Mouse (Mus musculus) erythroblast, adult 5-6 weeks (primary cell): Measurements from ENCODE around the gene Adam1b. TPM values are rescaled to one million over a fixed set of nuclear protein-coding genes. Genes with fewer than 3 reads are reported as not detected.

ENCODE experiments used
- ATAC-seq: replicated peaks from 2 replicates; pipeline ENCODE4 v1.8.0; 2016; ENCODE audit warnings: moderate number of reproducible peaks, mild to moderate bottlenecking, moderate TSS enrichment, inconsistent platforms; ENCODE audit not compliant: poor library complexity, low FRiP score, severe bottlenecking
- total RNA-seq, 2 experiments: library from RNA; stranded (forward) in 1 of 2; stranded (reverse) in 1 of 2; fragments of 150-400 nt in 1 of 2; fragments of 200-764, 138-1000 nt in 1 of 2; gene quantifications; 2 replicates each; pipeline versions ENCODE4 v1.2.3 to v1.2.4; 2015 to 2017; ENCODE audit warnings: low replicate concordance in 2 of 2

Adam1b gene
- total RNA-seq, 2 experiments from 2014 or later = not detected

- ATAC-seq = no peak
These were observed 52.0 kb downstream of the Adam1b start for GRCm38 (mm10) chr5:121451203-121451602.

- ATAC-seq = no peak
These were observed 52.8 kb downstream of the Adam1b start for GRCm38 (mm10) chr5:121450476-121450875.

Other genes with a start within 250 kb of the Adam1b start
- 19.4 and 30.3 TPM in 2 replicates for gene Trafd1, start 117.8 kb downstream of the Adam1b start, total RNA-seq (2015; ENCODE audit: low replicate concordance)
- gene Trafd1, start 117.8 kb downstream of the Adam1b start, total RNA-seq (2017; ENCODE audit: low replicate concordance) = 19.3 and 26.5 TPM in 2 replicates
- 7.9 and 10.4 TPM in 2 replicates for gene Naa25, start 105.5 kb downstream of the Adam1b start, total RNA-seq (2015; ENCODE audit: low replicate concordance)
- gene Naa25, start 105.5 kb downstream of the Adam1b start, total RNA-seq (2017; ENCODE audit: low replicate concordance) = 14.2 and 16.6 TPM in 2 replicates
- gene Tmem116, start 51.5 kb downstream of the Adam1b start, total RNA-seq (2015; ENCODE audit: low replicate concordance) = not detected in 2 replicates
- gene Tmem116, start 51.5 kb downstream of the Adam1b start, total RNA-seq (2017; ENCODE audit: low replicate concordance) = 0.42 and 1.4 TPM in 2 replicates
- 37.8 and 44.6 TPM in 2 replicates for gene Erp29, start 50.9 kb downstream of the Adam1b start, total RNA-seq (2015; ENCODE audit: low replicate concordance)
- gene Erp29, start 50.9 kb downstream of the Adam1b start, total RNA-seq (2017; ENCODE audit: low replicate concordance) = 76.1 and 121 TPM in 2 replicates
- 0.38 and 1.3 TPM in 2 replicates for gene Adam1a, start 42.0 kb upstream of the Adam1b start, total RNA-seq (2015; ENCODE audit: low replicate concordance)
- 0.85 and 1.4 TPM in 2 replicates for gene Adam1a, start 42.0 kb upstream of the Adam1b start, total RNA-seq (2017; ENCODE audit: low replicate concordance)
- gene Gm42878, start 42.0 kb upstream of the Adam1b start, total RNA-seq (2015; ENCODE audit: low replicate concordance) = not detected in 2 replicates
- 0.60 TPM in 1 of 2 replicates, not detected in the other for gene Gm42878, start 42.0 kb upstream of the Adam1b start, total RNA-seq (2017; ENCODE audit: low replicate concordance)
- gene Mapkapk5, start 42.5 kb upstream of the Adam1b start, total RNA-seq (2015; ENCODE audit: low replicate concordance) = 51.0 and 70.3 TPM in 2 replicates
- gene Mapkapk5, start 42.5 kb upstream of the Adam1b start, total RNA-seq (2017; ENCODE audit: low replicate concordance) = 36.1 and 43.6 TPM in 2 replicates
- 28.2 and 58.1 TPM in 2 replicates for gene Aldh2, start 90.4 kb upstream of the Adam1b start, total RNA-seq (2015; ENCODE audit: low replicate concordance)
- 96.6 and 99.4 TPM in 2 replicates for gene Aldh2, start 90.4 kb upstream of the Adam1b start, total RNA-seq (2017; ENCODE audit: low replicate concordance)
- 1.9 and 3.1 TPM in 2 replicates for gene Acad12, start 115.5 kb upstream of the Adam1b start, total RNA-seq (2015; ENCODE audit: low replicate concordance)
- 0.14 and 0.51 TPM in 2 replicates for gene Acad12, start 115.5 kb upstream of the Adam1b start, total RNA-seq (2017; ENCODE audit: low replicate concordance)
- gene Acad10, start 157.1 kb upstream of the Adam1b start, total RNA-seq (2015; ENCODE audit: low replicate concordance) = 2.1 and 3.7 TPM in 2 replicates
- gene Acad10, start 157.1 kb upstream of the Adam1b start, total RNA-seq (2017; ENCODE audit: low replicate concordance) = 0.14 and 0.26 TPM in 2 replicates
- gene Brap, start 157.1 kb upstream of the Adam1b start, total RNA-seq (2015; ENCODE audit: low replicate concordance) = 30.4 and 45.1 TPM in 2 replicates
- 67.0 and 88.8 TPM in 2 replicates for gene Brap, start 157.1 kb upstream of the Adam1b start, total RNA-seq (2017; ENCODE audit: low replicate concordance)
- gene Atxn2, start 207.9 kb upstream of the Adam1b start, total RNA-seq (2015; ENCODE audit: low replicate concordance) = 97.4 and 97.8 TPM in 2 replicates
- gene Atxn2, start 207.9 kb upstream of the Adam1b start, total RNA-seq (2017; ENCODE audit: low replicate concordance) = 166 and 169 TPM in 2 replicates